Mouse (Mus musculus) induced T-regulatory cell, adult 2 months (primary cell): ENCODE results near the gene Dcaf4.

Source experiments
- DNase-seq: peaks from one replicate; pipeline ENCODE4 v3.0.0-alpha.2; 2012; ENCODE audit warnings: low read depth

The Dcaf4 gene

GRCm38 (mm10) chr12:83544791-83545190, 24.5 kb downstream of the Dcaf4 start:
- no peak for DNase-seq

- no peak for DNase-seq
Measured at GRCm38 (mm10) chr12:83551305-83551704, 31.0 kb downstream of the Dcaf4 start.

- DNase-seq = no peak
Measured at GRCm38 (mm10) chr12:83553816-83554215, 33.5 kb downstream of the Dcaf4 start.

GRCm38 (mm10) chr12:83555605-83556004, 35.3 kb downstream of the Dcaf4 start:
- no peak for DNase-seq

- DNase-seq = no peak
Measured at GRCm38 (mm10) chr12:83558496-83558895, 38.2 kb downstream of the Dcaf4 start.

GRCm38 (mm10) chr12:83560189-83560588, 39.9 kb downstream of the Dcaf4 start:
- DNase-seq = no peak

- DNase-seq = no peak
Measured at GRCm38 (mm10) chr12:83562589-83562988, 42.3 kb downstream of the Dcaf4 start.

- DNase-seq = no peak
Measured at GRCm38 (mm10) chr12:83569866-83570265, 49.6 kb downstream of the Dcaf4 start.

- DNase-seq = no peak
Measured at GRCm38 (mm10) chr12:83572717-83573116, 52.5 kb downstream of the Dcaf4 start.

GRCm38 (mm10) chr12:83577445-83577844, 57.2 kb downstream of the Dcaf4 start:
- DNase-seq = no peak

- no peak for DNase-seq
Measured at GRCm38 (mm10) chr12:83578356-83578755, 58.1 kb downstream of the Dcaf4 start.

- no peak for DNase-seq
Measured at GRCm38 (mm10) chr12:83578896-83579569, 58.8 kb downstream of the Dcaf4 start.

- DNase-seq = no peak
Measured at GRCm38 (mm10) chr12:83580283-83580682, 60.0 kb downstream of the Dcaf4 start.

- no peak for DNase-seq
Measured at GRCm38 (mm10) chr12:83582106-83582505, 61.8 kb downstream of the Dcaf4 start.

- DNase-seq = no peak
Measured at GRCm38 (mm10) chr12:83582747-83583146, 62.5 kb downstream of the Dcaf4 start.

GRCm38 (mm10) chr12:83586628-83587027, 66.4 kb downstream of the Dcaf4 start:
- no peak for DNase-seq
